Comparison of ENCODE assay signal across 8 mouse cellular contexts in the genomic region with DNA sequence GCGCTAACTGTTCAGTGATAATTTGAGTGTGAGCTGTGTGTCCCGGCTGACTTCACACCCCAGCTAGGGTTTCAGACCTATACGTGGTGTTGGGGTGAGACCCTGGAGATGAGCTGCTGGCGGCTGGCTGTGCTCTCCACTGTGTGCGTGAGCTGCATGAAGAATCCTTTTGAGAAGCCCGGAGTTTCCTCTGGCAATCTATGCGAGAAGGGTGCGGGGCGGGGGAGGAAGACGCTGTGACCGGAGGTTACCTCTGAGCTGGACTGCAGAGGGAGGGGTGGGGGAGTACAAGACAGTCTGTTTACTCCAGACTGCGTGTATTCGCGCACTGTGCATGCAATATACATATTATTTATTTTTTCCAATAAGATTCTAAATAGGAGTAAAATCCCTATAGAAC. TPM values are rescaled to one million over a fixed set of nuclear protein-coding genes. Genes with fewer than 3 reads are reported as not detected.
DNase-seq lines count a peak whose midpoint lies in the region; ATAC-seq and TF ChIP-seq lines count a peak whose summit lies in the region.

No protein-coding gene starts in this region.

- peak overlapping the region; percentile 95 for H3K4me2 ChIP-seq in forebrain, postnatal 0 days (ENCODE audit: low read depth)
- peak overlapping the region; percentile 90 for H3K4me2 ChIP-seq in hindbrain, embryonic 16.5 days (ENCODE audit: low read length)
- peak overlapping the region; percentile 99 for H3K4me2 ChIP-seq in lung, postnatal 0 days (replicated peaks; ENCODE audit: low read depth, low read length)

- H3K27ac ChIP-seq in cerebellum, adult 2 months (ENCODE audit: insufficient read depth, low read length), result no peak overlapping the region
- peak overlapping the region; percentile 85; the same call in 1 of the 2 replicates for H3K27ac ChIP-seq in forebrain, postnatal 0 days (ENCODE audit: low read depth, low read length)
- H3K27ac ChIP-seq in hindbrain, embryonic 16.5 days (ENCODE audit: low read depth, low read length), result peak overlapping the region; percentile 93
- no peak overlapping the region for H3K27ac ChIP-seq in lung, postnatal 0 days (ENCODE audit: low read length)

- no peaks in the 10 kb centered on the region for H3K9me3 ChIP-seq in forebrain, postnatal 0 days (ENCODE audit: low read length)
- no peaks in the 10 kb centered on the region for H3K9me3 ChIP-seq in hindbrain, embryonic 16.5 days (ENCODE audit: control insufficient read depth, low read length)
- H3K9me3 ChIP-seq in lung, postnatal 0 days (ENCODE audit: low read length), result no peaks in the 10 kb centered on the region

- TF ChIP-seq EP300 in lung, postnatal 0 days (IDR thresholded peaks at IDR 0.05), result no peak

- peak overlapping the region; percentile 77 for H3K9ac ChIP-seq in forebrain, postnatal 0 days
- H3K9ac ChIP-seq in hindbrain, embryonic 16.5 days (ENCODE audit: low read depth, low read length), result peak overlapping the region; percentile 90
- H3K9ac ChIP-seq in lung, postnatal 0 days (replicated peaks; ENCODE audit: low read depth), result no peak overlapping the region

- DNase-seq in cerebellum, adult 2 months, result peak in 1 of 2 experiments; percentile 57
- DNase-seq in cerebellum, adult 9-11 months, result no peak
- peak; percentile 28 for DNase-seq in ES-CJ7 (ENCODE audit: low read depth, low spot score)
- peak; percentile 73 for DNase-seq in forebrain, postnatal 0 days
- DNase-seq in lung, postnatal 0 days (ENCODE audit: low spot score), result no peak
- DNase-seq in testis, postnatal 10 days (ENCODE audit: low spot score), result peak; percentile 78
- no peak for DNase-seq in thymus, adult 18-20 months

- peak overlapping the region; percentile 77 for H3K4me3 ChIP-seq in cerebellum, adult 2 months (replicated peaks; ENCODE audit: insufficient read depth, low read depth, low read length)
- H3K4me3 ChIP-seq in forebrain, postnatal 0 days (ENCODE audit: low read depth, low read length), result peak overlapping the region; percentile 81
- peak overlapping the region; percentile 73 for H3K4me3 ChIP-seq in hindbrain, embryonic 16.5 days (ENCODE audit: low read length)
- peak overlapping the region; percentile 49 for H3K4me3 ChIP-seq in lung, postnatal 0 days (ENCODE audit: low read depth, low read length)

- H3K4me1 ChIP-seq in cerebellum, adult 2 months (ENCODE audit: control insufficient read depth, insufficient read depth, low read length), result no peaks in the 10 kb centered on the region
- peaks cover 8% of the 10 kb centered on the region; the same call in 1 of the 2 replicates for H3K4me1 ChIP-seq in forebrain, postnatal 0 days (ENCODE audit: insufficient read depth)
- peaks cover 18% of the 10 kb centered on the region for H3K4me1 ChIP-seq in hindbrain, embryonic 16.5 days (ENCODE audit: control insufficient read depth, insufficient read depth, low read depth, low read length)
- peaks cover 14% of the 10 kb centered on the region; the same call in 1 of the 2 replicates for H3K4me1 ChIP-seq in lung, postnatal 0 days (ENCODE audit: insufficient read depth, low read depth, low read length)

- no peaks in the 10 kb centered on the region for H3K27me3 ChIP-seq in cerebellum, adult 2 months (ENCODE audit: control insufficient read depth, insufficient read depth, low read length)
- no peaks in the 10 kb centered on the region; the same call in 1 of the 2 replicates for H3K27me3 ChIP-seq in forebrain, postnatal 0 days (ENCODE audit: insufficient read depth, low read length)
- no peaks in the 10 kb centered on the region for H3K27me3 ChIP-seq in hindbrain, embryonic 16.5 days (replicated peaks; ENCODE audit: control insufficient read depth, insufficient read depth, low read length)
- H3K27me3 ChIP-seq in lung, postnatal 0 days (replicated peaks; ENCODE audit: insufficient read depth, low read length), result peaks cover 10% of the 10 kb centered on the region; the same call in 1 of the 2 replicates

- no peak for TF ChIP-seq CTCF in cerebellum, adult 2 months (IDR thresholded peaks at IDR 0.05; ENCODE audit: borderline replicate concordance, insufficient read depth, low read depth, low read length)
- no peak for TF ChIP-seq CTCF in forebrain, postnatal 0 days (IDR thresholded peaks at IDR 0.05; ENCODE audit: low read depth)
- no peak for TF ChIP-seq CTCF in lung, postnatal 0 days (IDR thresholded peaks at IDR 0.05)

- 18% methylated on average over 14 of the region's 14 CpGs for WGBS in cerebellum, adult 2 months
- 2% methylated on average over 14 of the region's 14 CpGs for WGBS in forebrain, postnatal 0 days
- under 1% methylated on average over 14 of the region's 14 CpGs for WGBS in hindbrain, embryonic 16.5 days
- 2% methylated on average over 14 of the region's 14 CpGs for WGBS in lung, postnatal 0 days

- no peak for TF ChIP-seq POLR2A in cerebellum, adult 2 months (IDR thresholded peaks at IDR 0.05; ENCODE audit: borderline replicate concordance, insufficient read depth, low read length)

- ATAC-seq in forebrain, postnatal 0 days, result peak; percentile 49
- ATAC-seq in hindbrain, embryonic 16.5 days, result peak; percentile 75
- peak; percentile 39; the same call in 1 of the 2 replicates for ATAC-seq in lung, postnatal 0 days

- H3K36me3 ChIP-seq in forebrain, postnatal 0 days (ENCODE audit: insufficient read depth), result no peaks in the 10 kb centered on the region
- H3K36me3 ChIP-seq in hindbrain, embryonic 16.5 days (ENCODE audit: control insufficient read depth, insufficient read depth, low read length), result no peaks in the 10 kb centered on the region
- H3K36me3 ChIP-seq in lung, postnatal 0 days (ENCODE audit: insufficient read depth, low read length), result no peaks in the 10 kb centered on the region

RNA-seq across cellular contexts. Expression of gene Rgma, which starts 0.6 kb away (rescaled TPM):
- polyA plus RNA-seq in cerebellum, adult 2 months (2012; rRNA removed), result 33.5 and 33.6 TPM in 2 replicates
- 72.2 and 96.4 TPM in 2 replicates for total RNA-seq in forebrain, postnatal 0 days (2014; rRNA removed)
- 34.1 and 39.9 TPM in 2 replicates for polyA plus RNA-seq in forebrain, postnatal 0 days (2015; fragmentation: Nextera tagmentation; extraction: Ambion mirVana)
- polyA plus RNA-seq in hindbrain, embryonic 16.5 days (2015; fragmentation: Nextera tagmentation; extraction: Ambion mirVana), result 30.9 and 39.8 TPM in 2 replicates
- polyA plus RNA-seq in lung, postnatal 0 days (2015; fragmentation: Nextera tagmentation; extraction: Ambion mirVana), result 4.8 and 5.9 TPM in 2 replicates

Comparison
In these comparisons a context has a peak if more than half of its experiments do, and no peak if none do; other contexts are left out.
1. DNase-seq: peak in ES-CJ7 (single experiment), forebrain, postnatal 0 days (single experiment) and testis, postnatal 10 days (single experiment); none in cerebellum, adult 9-11 months (single experiment), lung, postnatal 0 days (single experiment) and thymus, adult 18-20 months (0 of 2).
2. H3K27ac ChIP-seq: peak in forebrain, postnatal 0 days (single experiment) and hindbrain, embryonic 16.5 days (single experiment); none in cerebellum, adult 2 months (single experiment) and lung, postnatal 0 days (single experiment).
3. Peak in every context shown above with its lines, with median percentiles within 50 percentile points of each other: H3K4me3 ChIP-seq, ATAC-seq and H3K4me2 ChIP-seq.